Mouse (Mus musculus) limb, embryonic 13.5 days (tissue): ENCODE measurements at regions not wholly inside any gene's neighbourhood (a gene's known extent, or its start where the extent isn't known, plus 50 kb on each side); places are given as distances from the start of the nearest gene placed in this dataset.

ENCODE experiments used
- ATAC-seq: fragments of 200-750 bp; cut with Nextera tagmentation; 2 replicates; pipeline ENCODE4 v1.8.0; 2017; ENCODE audit warnings: low read depth, moderate number of reproducible peaks, moderate TSS enrichment; ENCODE audit not compliant: low FRiP score
- H3K27ac ChIP-seq: fragments of 300-500 bp; sonication (generic); 2 replicates; pipeline ENCODE4 v1.5.1; 2015; ENCODE audit warnings: inconsistent platforms, mild to moderate bottlenecking, moderate library complexity
- H3K27me3 ChIP-seq: fragments of 300-500 bp; sonication (generic); 2 replicates; pipeline ENCODE4 v1.6.1; 2015; ENCODE audit warnings: mild to moderate bottlenecking, inconsistent platforms
- H3K36me3 ChIP-seq: fragments of 300-500 bp; sonication (generic); 2 replicates; pipeline ENCODE4 v1.6.1; 2015; ENCODE audit warnings: inconsistent platforms, mild to moderate bottlenecking, moderate library complexity
- H3K4me1 ChIP-seq: fragments of 300-500 bp; sonication (generic); 2 replicates; pipeline ENCODE4 v1.6.1; 2015; ENCODE audit warnings: inconsistent platforms
- H3K4me2 ChIP-seq: fragments of 300-500 bp; sonication (generic); replicated peaks from 2 replicates; pipeline ENCODE4 v1.6.1; 2015; ENCODE audit warnings: inconsistent platforms, mild to moderate bottlenecking, moderate library complexity
- H3K4me3 ChIP-seq: fragments of 300-500 bp; sonication (generic); 2 replicates; pipeline ENCODE4 v1.5.1; 2015; ENCODE audit warnings: moderate library complexity, mild to moderate bottlenecking, inconsistent platforms
- H3K9ac ChIP-seq: fragments of 300-500 bp; sonication (generic); 2 replicates; pipeline ENCODE4 v1.6.1; 2015; ENCODE audit warnings: mild to moderate bottlenecking, inconsistent platforms
- H3K9me3 ChIP-seq: fragments of 300-500 bp; sonication (generic); 2 replicates; pipeline ENCODE4 v1.6.1; 2016; ENCODE audit warnings: inconsistent platforms
- WGBS: fragments of 180-500 bp; shearing (Covaris S2); methylation state at CpG from one replicate; pipeline ENCODE4 v1.1.7; 2015; 5-methylcytosine and 5-hydroxymethylcytosine counted together

- no peak for ATAC-seq
- no peak overlapping the region for H3K27ac ChIP-seq
- no peaks in the 10 kb centered on the region for H3K9me3 ChIP-seq
- H3K9ac ChIP-seq: no peak overlapping the region
- no peak overlapping the region for H3K4me3 ChIP-seq
- 92% methylated on average over 1 of the region's 1 CpGs for WGBS
- no peak overlapping the region for H3K4me2 ChIP-seq
- peaks cover 20% of the 10 kb centered on the region for H3K4me1 ChIP-seq
- H3K27me3 ChIP-seq: no peaks in the 10 kb centered on the region
- H3K36me3 ChIP-seq: no peaks in the 10 kb centered on the region
These were observed 114.6 kb downstream of the Trib2 start for GRCm38 (mm10) chr12:15702137-15702536.

DNA sequence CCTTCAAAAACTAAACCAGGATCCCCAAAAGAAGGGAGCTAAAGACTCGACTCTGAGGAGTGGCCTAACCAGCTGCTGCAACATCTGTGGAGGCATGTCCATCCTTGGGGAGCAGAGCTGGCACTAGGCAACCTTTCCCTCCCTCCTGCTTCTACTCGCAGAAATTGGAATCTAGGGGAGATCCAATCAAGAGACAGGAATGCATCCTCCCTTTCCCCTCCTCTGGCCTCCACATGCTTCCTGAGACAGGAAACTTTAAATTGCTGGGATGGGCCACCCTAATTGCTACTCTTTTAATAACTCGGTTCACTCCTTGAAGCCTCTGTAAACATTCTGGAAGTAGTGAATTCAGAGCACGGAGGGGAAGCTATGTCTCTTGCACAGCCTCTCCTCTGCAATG, 117.9 kb downstream of the Trib2 start:
- H3K4me2 ChIP-seq: no peak overlapping the region
- peak overlapping the region; percentile 33; the same call in 1 of the 2 replicates for H3K27ac ChIP-seq

DNA sequence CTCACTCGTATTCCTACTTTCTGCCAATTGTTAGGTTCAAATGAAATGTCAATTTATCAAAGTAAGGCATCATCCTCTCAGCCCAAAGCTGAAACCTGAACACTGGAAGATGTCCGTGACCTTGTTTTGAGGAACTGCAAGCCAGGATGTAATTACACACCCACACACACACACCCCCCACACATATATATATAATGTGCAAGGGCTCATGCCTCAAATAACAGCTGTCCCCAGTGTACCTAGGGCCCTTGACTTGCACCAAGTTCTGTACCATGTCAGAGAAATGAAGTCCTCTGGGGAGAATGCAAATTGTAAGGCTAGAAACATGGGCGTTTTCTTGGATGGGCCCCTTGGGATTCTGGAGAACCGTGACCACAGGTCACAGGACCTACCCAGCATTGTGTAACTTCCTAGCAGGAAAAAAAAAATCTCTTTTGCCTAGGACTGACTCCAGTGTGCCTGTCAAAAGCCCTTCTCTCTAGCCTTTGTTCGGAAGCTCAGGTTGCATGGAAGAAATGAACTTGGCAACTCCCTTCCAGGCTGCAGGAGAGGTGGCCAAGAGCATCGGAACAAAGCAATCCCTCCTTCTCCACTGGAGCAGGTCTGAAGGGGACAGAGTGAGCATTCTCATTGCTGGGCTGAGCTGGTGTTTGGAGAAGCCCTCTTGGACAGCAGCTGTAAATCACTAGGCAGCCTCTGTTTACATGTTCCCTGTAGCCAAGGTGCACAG, 118.5 kb downstream of the Trib2 start:
- peak; percentile 48; the same call in 1 of the 2 replicates for ATAC-seq
- Histone ChIP-seq H3K4me3 (no peak overlapping the region), H3K36me3 (no peaks in the 10 kb centered on the region), H3K4me1 (peaks cover 17% of the 10 kb centered on the region), H3K9ac (no peak overlapping the region), H3K27ac (peak overlapping the region; percentile 33; the same call in 1 of the 2 replicates), H3K27me3 (no peaks in the 10 kb centered on the region), H3K4me2 (no peak overlapping the region), H3K9me3 (no peaks in the 10 kb centered on the region)
- WGBS: 53% methylated on average over 6 of the region's 6 CpGs

More for the DNA sequence above, 117.9 kb downstream of the Trib2 start:
- ATAC-seq: peak; percentile 64; the same call in 1 of the 2 replicates
- Histone ChIP-seq H3K4me3 (no peak overlapping the region), H3K4me1 (peaks cover 17% of the 10 kb centered on the region), H3K9me3 (no peaks in the 10 kb centered on the region), H3K9ac (no peak overlapping the region), H3K36me3 (no peaks in the 10 kb centered on the region), H3K27me3 (no peaks in the 10 kb centered on the region)
- 10% methylated on average over 4 of the region's 4 CpGs for WGBS

DNA sequence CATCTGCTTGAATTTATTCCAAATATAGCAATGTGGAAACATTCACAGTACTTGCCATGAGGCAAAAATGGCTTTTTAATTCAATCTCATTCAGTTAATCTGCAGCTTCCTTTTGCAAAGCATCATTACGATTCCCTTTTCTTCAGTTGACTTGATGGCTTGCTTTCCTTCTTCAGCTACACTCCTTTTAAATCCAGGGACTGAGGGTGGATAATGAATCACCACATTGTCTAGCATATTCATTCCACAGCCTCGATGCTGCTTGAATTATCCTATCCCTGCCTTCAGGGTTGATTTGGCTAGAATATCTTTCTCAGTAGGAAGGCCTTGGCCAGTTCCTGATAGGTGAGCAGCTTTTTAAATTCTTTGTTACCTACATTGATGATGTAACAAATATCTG, 128.4 kb downstream of the Trib2 start:
- H3K36me3 ChIP-seq: no peaks in the 10 kb centered on the region
- ATAC-seq: no peak
- H3K27me3 ChIP-seq: no peaks in the 10 kb centered on the region
- 76% methylated on average over 2 of the region's 2 CpGs for WGBS
- no peak overlapping the region for H3K4me2 ChIP-seq
- no peak overlapping the region for H3K27ac ChIP-seq
- no peak overlapping the region for H3K9ac ChIP-seq
- H3K4me3 ChIP-seq: no peak overlapping the region
- no peaks in the 10 kb centered on the region for H3K4me1 ChIP-seq
- H3K9me3 ChIP-seq: no peaks in the 10 kb centered on the region

- H3K4me3 ChIP-seq: no peak overlapping the region
- no peak for ATAC-seq
- 72% methylated on average over 5 of the region's 5 CpGs for WGBS
- no peaks in the 10 kb centered on the region for H3K27me3 ChIP-seq
- no peak overlapping the region for H3K9ac ChIP-seq
- no peaks in the 10 kb centered on the region for H3K36me3 ChIP-seq
- H3K4me2 ChIP-seq: no peak overlapping the region
- H3K27ac ChIP-seq: no peak overlapping the region
- no peaks in the 10 kb centered on the region for H3K4me1 ChIP-seq
- H3K9me3 ChIP-seq: no peaks in the 10 kb centered on the region
These were observed 132.4 kb downstream of the Trib2 start for GRCm38 (mm10) chr12:15684311-15684710.

GRCm38 (mm10) chr12:15681678-15682355, 134.9 kb downstream of the Trib2 start:
- ATAC-seq: no peak
- Histone ChIP-seq H3K36me3 (no peaks in the 10 kb centered on the region), H3K27me3 (no peaks in the 10 kb centered on the region), H3K9ac (no peak overlapping the region), H3K4me2 (no peak overlapping the region), H3K27ac (no peak overlapping the region), H3K4me1 (no peaks in the 10 kb centered on the region), H3K4me3 (no peak overlapping the region), H3K9me3 (no peaks in the 10 kb centered on the region)
- WGBS: 68% methylated on average over 5 of the region's 5 CpGs

DNA sequence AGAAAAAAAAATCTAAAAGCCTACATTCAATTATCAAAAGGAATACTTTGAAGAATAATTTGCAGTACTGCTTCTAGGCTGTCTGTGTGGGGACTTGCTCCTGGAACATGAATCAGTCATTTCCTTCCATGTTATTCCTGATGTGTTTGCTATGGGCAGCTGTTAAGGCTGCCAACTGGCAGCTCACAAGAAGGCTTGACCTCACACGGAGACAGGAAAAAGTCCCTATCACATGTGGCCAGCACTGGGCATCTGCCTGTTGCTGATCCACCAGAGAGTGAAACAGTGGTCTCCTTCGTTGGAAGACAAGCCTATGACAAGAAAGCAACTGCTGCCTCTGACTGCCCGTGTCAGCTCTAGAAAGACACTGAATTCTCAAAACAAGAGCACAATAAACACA, 140.6 kb downstream of the Trib2 start:
- ATAC-seq: no peak

GRCm38 (mm10) chr12:15659755-15660154, 157.0 kb downstream of the Trib2 start:
- Histone ChIP-seq H3K36me3 (no peaks in the 10 kb centered on the region), H3K27me3 (no peaks in the 10 kb centered on the region), H3K4me3 (no peak overlapping the region), H3K4me2 (no peak overlapping the region), H3K4me1 (no peaks in the 10 kb centered on the region), H3K27ac (no peak overlapping the region), H3K9ac (no peak overlapping the region), H3K9me3 (no peaks in the 10 kb centered on the region)
- ATAC-seq: no peak
- 77% methylated on average over 2 of the region's 2 CpGs for WGBS

More for the DNA sequence above, 140.6 kb downstream of the Trib2 start:
- no peaks in the 10 kb centered on the region for H3K36me3 ChIP-seq
- no peak overlapping the region for H3K27ac ChIP-seq
- no peaks in the 10 kb centered on the region for H3K27me3 ChIP-seq
- H3K9me3 ChIP-seq: no peaks in the 10 kb centered on the region
- no peak overlapping the region for H3K4me2 ChIP-seq
- WGBS: 77% methylated on average over 3 of the region's 3 CpGs
- no peaks in the 10 kb centered on the region for H3K4me1 ChIP-seq
- H3K9ac ChIP-seq: no peak overlapping the region
- no peak overlapping the region for H3K4me3 ChIP-seq

DNA sequence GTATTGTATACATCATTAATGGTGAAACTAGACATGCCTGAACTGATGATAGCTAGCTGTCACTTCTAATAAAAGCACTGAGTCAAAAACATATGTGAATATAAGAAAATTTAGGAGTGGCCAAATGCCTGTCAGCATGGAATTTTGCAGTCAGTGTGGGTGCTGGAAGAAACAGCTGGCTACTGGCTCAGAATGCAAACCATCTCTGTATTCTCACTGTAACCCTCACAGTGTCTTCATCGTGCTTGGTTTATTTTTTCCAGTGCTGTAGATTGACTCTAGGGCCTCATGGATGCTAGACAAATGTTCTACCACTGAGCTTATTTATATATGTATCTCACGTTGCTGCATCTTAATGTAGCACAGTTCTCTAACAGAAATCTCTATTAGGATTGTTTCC, 157.4 kb downstream of the Trib2 start:
- no peaks in the 10 kb centered on the region for H3K9me3 ChIP-seq
- H3K4me3 ChIP-seq: no peak overlapping the region
- H3K9ac ChIP-seq: no peak overlapping the region
- WGBS: 70% methylated on average over 2 of the region's 2 CpGs
- no peak for ATAC-seq
- H3K27me3 ChIP-seq: no peaks in the 10 kb centered on the region
- no peak overlapping the region for H3K4me2 ChIP-seq
- H3K36me3 ChIP-seq: no peaks in the 10 kb centered on the region
- no peak overlapping the region for H3K27ac ChIP-seq
- H3K4me1 ChIP-seq: no peaks in the 10 kb centered on the region

- no peaks in the 10 kb centered on the region for H3K9me3 ChIP-seq
- H3K4me2 ChIP-seq: no peak overlapping the region
- no peak overlapping the region for H3K27ac ChIP-seq
- H3K4me3 ChIP-seq: no peak overlapping the region
- no peaks in the 10 kb centered on the region for H3K36me3 ChIP-seq
- H3K4me1 ChIP-seq: peaks cover 9% of the 10 kb centered on the region
- H3K27me3 ChIP-seq: no peaks in the 10 kb centered on the region
- no peak overlapping the region for H3K9ac ChIP-seq
- ATAC-seq: no peak
- WGBS: 84% methylated on average over 3 of the region's 3 CpGs
These were observed 158.9 kb downstream of the Trib2 start for GRCm38 (mm10) chr12:15657748-15658251.

DNA sequence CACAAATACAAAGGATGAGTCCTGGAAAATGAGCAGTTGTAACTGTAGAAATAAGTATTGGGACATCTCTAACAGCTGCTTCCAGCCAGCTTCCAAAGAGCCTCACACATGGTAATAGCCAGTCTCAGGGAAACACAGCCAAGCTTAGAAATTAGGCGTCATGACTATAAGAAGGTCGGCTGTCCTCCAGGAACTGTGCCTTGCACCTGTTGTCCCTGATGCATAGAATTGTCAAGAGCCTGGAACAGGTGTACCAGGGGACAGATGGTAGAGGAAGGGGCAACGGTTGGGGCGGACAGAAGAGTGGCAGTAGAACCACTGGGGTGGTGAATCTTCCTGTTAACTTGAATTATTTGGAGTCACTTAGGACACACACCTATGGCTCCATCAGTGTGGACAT, 162.1 kb downstream of the Trib2 start:
- H3K27ac ChIP-seq: no peak overlapping the region
- H3K4me1 ChIP-seq: peaks cover 13% of the 10 kb centered on the region
- no peak for ATAC-seq
- WGBS: 91% methylated on average over 4 of the region's 4 CpGs
- H3K4me3 ChIP-seq: no peak overlapping the region
- no peaks in the 10 kb centered on the region for H3K27me3 ChIP-seq
- H3K9me3 ChIP-seq: no peaks in the 10 kb centered on the region
- H3K4me2 ChIP-seq: no peak overlapping the region
- no peak overlapping the region for H3K9ac ChIP-seq
- no peaks in the 10 kb centered on the region for H3K36me3 ChIP-seq

GRCm38 (mm10) chr12:15653357-15653763, 163.4 kb downstream of the Trib2 start:
- Histone ChIP-seq H3K27me3 (no peaks in the 10 kb centered on the region), H3K27ac (no peak overlapping the region), H3K4me2 (no peak overlapping the region), H3K9me3 (no peaks in the 10 kb centered on the region), H3K4me1 (peaks cover 13% of the 10 kb centered on the region), H3K4me3 (no peak overlapping the region), H3K9ac (no peak overlapping the region), H3K36me3 (no peaks in the 10 kb centered on the region)
- WGBS: 33% methylated on average over 8 of the region's 8 CpGs
- peak; percentile 64; the same call in 1 of the 2 replicates for ATAC-seq
